Mouse (Mus musculus) cerebellum, postnatal 14 days (tissue): ENCODE measurements around the gene Dnm3.

Source experiments
- DNase-seq, 2 experiments: peaks; one replicate each; pipeline ENCODE4 v3.0.0; 2021; ENCODE audit warnings: mixed read lengths in 2 of 2

The Dnm3 gene

DNA sequence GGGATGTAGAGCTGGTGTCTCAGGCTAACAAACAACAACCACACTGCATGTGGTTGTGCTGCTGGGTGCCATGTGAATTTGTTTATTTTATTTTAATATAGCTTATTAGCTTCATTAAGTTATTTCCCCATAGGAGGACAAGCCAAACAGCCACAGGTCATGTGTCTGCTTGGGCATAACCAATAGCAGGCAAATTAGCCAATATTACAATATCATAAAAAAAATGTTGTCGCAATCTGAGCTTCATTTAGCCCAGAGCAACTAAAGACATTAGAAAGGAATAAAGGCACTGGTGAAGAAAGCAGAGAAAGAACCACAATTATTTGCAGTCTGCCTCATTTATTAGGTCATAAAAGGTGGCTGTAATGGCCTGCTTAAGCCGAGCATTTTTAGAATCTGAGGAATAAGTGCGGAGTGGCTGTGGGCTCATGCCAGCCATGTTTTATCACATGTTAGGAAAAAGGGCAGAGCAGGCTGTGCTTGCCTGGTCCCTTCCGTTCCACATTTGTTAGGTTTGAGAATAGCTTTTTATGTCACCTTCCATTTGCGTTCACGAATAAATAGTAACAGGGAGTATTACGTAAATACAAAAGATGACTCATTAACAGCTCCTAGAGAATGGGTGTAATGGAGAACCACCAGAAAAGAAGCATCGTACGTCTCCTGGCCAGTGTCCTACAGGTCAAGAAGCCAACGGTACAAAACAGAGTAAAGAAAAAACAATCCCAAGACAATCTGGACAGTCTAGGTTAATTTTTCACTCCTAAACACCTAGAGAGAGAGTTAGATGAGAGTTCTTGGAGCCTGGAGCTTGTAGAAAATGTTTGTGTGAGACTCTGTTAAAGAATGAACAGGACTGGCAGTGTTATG, 376.6 kb downstream of the Dnm3 start:
- DNase-seq: no peak

DNA sequence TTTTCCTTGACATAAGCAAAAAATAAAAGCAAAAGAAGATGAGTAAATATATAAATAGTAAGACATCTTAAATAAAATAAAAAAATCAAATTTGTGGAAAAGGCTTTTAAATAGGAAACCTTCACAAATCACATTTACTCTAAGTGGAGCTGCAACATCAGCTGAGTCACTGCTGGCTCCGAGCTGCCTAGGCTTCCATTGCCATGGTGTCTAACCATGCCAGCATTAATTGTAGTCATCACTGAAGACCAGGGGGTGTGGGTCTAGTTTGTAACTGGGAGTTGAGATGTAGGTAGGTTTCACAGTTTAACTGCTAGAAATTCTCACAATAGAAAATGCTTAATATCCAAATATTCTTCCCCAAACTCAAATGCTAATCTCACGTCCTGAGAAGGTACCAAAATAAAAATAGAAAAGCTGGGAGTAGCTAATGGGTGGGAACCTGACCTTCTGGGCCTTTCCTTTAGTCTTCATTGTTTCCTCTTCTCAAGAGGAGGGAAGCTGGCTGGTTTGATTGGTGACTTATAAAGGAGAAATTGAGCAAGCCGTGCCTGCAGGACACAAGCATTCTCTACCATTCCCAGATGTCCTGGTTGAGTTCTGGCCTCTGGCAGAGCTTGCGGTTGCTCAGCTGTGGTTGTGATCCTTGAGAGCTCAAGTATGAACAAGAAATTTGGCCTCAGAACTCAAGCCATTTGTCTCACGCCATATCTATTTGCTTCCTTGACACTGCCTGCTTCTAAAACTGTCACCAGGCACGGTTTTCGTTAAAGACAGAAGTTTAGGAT, 377.6 kb downstream of the Dnm3 start:
- DNase-seq: no peak

DNA sequence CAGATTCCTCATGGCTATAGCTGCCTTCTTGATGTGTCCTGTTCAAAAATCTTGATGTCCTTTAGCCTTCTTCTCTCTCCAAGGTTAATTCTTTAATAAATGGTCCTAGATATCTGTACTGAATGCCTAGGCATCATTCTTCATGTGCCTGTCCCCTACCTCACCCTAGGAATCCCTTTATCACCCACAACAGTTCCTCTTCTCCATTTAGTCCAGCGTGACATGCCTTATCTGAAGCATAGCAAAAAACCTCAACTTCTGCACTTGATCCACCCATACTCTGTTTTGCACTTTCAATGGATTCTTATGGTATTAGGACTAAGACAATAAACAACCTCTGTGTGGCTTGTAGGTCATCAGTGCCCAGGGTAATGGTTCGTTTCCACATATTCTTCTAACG, 378.6 kb downstream of the Dnm3 start:
- DNase-seq: no peak

DNA sequence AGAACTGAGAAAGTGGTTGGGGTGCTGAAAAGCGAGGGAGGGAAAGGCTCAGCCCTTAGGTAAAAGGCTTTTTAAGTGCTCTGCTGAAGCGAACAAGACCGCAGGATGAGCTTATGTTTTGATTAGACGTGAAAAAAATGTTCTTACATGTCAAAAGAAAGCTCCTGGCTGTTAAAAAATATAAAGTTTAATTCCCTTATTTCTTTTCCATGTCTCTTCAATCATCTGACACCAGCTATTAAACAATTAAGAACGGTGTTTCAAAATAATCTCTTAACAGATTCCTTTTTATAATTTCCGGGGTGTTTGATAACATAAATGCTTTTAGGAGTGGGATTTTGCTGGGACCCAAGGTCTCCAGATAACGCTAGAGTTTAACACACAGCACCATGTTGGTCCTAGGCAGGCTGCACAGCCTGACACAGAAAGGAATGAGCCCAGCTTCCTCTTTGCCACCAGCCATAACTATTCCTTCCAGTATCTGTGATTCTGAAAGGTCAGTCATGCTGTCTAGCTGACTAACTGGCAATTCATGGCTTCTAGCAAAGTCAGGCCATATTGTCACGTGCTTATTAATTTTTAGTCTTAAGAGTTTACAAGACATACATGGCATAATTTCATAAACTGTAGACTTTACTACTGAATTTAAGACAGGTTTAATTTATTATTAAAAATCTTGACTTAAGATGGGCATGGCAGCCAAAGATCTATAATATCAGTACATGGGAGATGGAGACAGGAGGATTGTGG, 383.1 kb downstream of the Dnm3 start:
- DNase-seq: no peak

DNA sequence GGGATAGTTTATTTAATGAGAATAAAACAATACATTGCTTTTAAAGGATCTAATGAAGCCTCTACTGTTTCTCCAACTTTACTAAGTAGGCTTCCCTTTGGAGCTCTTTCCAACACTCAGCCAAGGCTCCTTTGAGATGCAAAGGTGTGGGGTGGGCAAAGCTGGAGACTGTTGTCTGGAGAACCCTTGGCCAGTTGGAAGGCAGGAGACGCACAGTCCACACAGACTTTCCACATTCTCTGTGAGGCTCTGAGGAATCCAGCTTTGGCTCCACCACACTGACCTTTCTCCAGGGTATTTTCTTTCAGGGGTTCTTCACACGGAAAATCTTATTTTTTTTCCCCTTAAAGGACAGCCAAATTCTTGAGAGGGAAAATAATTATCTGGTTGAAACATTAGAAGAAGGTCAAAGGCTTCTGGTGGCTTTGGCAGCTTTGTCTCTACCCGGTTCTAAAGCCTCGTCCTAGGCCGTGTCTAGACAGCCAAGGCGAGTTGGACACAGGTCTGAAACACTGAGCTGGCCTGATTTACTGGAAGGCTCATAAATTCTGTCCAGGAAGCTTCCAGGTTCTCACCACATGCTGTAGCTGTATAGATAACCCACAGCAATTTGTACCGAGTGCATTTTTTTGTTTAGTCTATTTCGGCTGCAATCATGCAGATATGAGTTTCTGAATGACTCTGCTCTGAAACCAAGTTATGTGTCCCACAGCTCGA, 383.9 kb downstream of the Dnm3 start:
- no peak for DNase-seq

DNA sequence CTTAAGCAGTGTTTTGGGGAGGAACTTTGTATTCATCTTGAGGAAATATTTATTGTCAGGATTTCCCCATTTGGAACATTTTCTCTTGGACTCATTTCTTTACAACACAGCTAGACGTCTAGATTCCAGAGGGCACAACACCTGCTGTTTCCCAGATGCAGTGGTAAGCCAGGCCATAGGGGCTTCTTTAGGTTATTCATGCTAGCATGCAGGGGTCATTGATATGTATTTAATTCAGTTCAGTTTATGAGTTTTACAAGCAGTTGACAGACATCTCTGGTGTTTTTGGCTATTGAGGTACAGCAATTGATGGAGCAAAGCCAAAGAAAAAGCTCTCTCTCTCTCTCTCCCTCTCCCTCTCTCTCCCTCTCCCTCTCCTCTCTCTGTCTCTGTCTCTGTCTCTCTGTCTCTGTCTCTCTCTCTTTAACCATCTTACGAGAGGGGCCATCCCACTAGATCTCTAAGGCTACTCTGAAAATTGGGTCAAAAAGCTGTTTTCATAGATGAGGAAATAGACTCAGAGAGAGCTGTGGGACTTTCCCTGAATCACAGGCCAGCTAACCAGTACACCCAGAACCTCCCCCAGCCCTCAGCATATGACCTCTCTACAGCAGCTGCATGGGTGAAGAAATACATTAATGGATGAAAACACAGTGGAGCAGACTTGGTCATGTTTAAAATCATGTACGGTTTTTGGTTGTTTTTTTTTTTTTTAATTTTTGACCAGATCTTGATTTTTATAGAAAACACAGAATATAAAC, 384.8 kb downstream of the Dnm3 start:
- no peak for DNase-seq

DNA sequence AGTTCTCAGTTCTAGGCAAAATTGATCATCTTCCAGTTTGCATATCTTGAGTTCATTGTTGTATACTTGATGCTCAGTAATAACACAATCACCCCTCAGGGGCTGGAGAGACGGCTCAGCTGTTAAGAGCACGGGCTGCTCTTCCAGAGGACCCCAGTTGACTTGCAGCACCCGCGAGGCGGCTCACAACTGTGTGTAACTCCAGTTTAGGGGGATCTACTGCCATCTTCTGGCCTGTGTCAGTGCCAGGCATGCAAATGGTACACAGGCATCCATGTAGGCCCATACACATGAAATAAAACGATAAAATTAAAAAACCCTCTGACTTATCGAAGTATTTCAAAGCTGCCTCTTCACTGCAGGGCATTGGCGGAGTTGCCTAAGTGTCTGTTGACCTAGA, 385.4 kb downstream of the Dnm3 start:
- no peak for DNase-seq

DNA sequence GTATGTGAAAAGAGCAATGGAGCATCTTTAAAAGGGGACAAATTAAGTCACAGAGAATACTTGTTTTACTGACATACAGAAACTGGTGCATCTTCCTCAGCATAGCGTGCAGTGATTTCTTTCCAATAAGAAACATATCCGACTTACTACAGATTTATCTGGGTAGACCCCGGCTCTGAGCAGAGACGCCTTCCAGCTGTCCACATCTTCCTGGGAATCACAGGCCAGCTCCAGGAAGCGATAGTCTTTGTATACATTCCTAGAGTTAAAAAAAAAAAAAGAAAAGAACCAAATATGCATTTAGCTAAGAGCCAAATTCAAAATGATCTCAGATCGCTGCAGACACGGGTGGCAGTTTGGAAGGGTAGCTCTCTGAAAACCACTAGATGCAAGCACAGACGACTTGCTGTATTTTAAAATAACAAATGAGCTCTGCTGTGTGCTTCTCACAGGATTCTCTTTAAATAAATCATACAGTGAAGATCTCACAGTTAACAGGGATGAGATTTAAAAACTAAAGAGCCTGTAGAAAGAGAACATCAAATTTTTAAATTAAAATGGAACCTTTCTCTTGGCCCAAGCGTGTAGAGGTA, 393.9 kb downstream of the Dnm3 start:
- DNase-seq: no peak

DNA sequence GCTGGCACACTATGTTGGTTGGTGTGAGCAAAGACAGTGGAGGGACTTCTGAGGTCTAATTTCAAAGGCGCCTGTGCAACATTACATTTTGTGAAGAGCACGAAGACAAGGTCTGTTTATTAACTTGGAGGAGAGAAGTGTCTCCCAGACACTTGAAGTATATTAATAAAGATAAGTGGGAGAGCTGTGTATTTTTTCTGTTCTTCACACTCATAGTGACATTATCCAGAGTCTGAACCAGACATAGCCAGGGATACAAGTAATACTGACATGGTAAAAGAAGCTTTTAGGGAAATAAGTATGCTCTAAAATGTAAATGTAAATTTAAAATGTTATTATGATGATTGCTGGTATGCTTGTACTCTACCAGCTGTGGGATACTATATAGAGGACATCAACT, 394.5 kb downstream of the Dnm3 start:
- DNase-seq: no peak

DNA sequence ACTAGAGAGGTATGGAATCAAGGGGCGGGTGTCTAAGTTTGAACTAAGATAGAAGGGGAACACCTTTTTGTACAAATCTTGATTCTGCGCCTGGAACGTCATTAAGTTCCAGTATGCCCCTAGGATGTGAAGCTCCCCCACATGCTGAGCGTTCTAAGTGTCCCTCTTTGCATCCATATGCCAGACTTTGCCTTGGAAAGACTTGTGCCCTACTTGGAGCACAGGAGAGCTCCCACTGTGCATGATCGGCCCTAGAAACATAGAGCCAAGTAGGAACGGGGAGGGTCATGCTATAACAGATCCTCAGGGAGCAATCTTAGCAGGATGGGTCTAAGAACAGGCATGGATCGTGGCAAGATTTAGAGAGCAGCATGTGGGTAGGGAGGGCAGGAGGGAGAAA, 395.1 kb downstream of the Dnm3 start:
- peak; percentile 62 to 73 for DNase-seq

DNA sequence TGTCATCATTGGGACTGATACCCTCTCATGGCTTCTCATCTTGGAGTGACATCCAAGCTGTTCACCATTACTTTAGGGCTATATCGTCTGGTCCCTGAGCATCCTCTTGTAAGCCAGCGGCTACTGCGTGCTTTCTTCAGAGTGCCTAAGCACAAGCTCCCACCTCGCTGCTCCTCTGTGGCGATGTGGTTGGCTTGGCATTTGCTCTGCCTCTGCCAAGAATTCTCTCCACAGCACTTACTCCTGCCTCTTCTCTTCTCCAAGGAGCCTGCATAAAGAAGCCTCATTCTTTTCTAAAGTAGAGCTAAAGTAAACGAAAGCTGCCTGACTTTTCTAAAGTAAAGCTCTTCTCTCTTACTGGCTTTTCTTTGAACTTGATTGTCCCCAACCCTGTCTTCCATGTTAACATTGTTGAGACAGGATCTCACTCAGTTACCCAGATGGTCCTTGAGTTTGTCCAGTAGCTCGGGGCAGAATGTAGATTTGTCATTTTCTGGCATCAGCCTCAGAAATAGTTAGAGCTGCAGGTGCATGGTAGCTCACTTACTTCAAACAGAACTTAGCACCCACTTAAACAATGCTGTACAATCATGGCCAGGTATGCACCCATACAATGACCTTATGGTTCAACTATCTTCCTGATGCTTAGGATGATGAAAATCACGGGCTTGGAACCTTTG, 396.0 kb downstream of the Dnm3 start:
- DNase-seq: no peak

DNA sequence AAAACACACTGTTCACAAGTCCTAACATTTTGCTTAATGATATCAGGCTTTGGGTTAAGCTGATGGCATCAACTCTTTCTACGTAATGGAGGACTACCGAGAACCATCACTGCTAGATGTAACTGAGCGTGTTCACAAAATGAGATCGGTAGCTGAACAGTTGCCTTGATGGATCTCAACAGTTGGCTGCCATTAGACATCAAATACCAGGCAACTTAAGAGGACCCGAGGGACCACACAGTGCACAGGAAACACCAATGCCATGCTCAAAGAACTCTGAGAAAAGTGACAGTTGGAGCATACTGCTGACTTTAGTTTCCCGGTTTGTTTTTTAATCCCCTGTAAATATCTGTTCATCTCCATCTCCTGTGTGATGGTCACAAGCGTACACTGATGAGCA, 397.8 kb downstream of the Dnm3 start:
- DNase-seq: no peak

DNA sequence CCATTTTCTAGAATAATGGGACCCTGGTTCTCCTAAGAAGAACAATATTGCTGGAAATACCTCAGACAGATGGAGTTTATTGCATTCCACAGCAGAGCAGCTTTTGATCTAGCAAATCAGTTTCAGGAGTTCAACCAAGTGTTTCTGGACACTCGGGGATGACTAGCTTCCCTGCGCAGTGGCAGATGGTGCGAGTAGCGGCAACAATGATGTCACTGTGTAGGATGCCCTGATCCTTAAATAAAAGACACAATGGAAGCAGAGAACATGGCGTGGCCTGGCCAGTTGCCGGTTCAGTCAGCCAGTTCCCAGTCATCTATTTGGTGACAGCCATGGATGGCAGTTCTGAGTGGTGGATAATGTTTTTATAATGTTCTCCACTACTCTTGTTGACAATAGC, 400.4 kb downstream of the Dnm3 start:
- DNase-seq: peak; percentile 19 to 38

DNA sequence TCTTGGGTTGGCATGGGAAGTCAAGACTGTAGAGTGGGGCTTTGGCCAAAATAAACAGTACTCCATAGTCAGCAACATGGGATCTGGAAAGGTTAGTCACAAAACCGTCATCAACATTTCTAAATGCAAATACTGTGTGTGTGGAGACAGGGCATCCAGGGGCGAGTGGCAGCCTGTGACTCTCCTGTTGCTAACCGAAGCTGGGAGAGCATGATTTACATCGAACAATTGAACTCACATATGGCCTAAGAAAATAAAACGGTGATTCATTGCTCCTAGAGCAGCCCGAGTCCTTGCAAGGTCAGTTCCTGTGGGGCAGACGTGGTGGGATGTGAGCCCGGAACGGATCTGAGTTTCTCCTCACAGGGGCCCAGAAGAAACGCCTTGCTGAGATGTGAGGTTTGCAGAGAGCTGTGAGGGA, 401.2 kb downstream of the Dnm3 start:
- DNase-seq: no peak

DNA sequence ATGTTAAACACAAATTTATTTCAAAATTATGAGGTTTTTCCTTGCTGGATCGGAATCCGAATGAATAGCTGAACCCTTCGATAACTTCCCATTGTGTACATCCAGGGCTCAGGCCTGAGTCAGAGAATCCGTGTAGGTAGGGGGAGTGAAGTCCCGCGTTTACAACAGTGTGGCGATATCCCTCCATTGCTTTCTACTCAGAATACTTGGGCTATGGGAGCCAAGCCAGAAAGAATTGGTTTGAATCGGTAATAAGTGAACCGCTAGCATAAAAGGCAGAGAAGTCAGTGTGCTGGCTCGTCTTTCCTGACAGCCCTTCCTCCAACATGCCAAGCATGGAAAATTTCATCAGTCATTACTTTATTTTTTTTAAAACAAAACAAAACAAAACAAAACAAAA, 402.0 kb downstream of the Dnm3 start:
- DNase-seq: no peak

DNA sequence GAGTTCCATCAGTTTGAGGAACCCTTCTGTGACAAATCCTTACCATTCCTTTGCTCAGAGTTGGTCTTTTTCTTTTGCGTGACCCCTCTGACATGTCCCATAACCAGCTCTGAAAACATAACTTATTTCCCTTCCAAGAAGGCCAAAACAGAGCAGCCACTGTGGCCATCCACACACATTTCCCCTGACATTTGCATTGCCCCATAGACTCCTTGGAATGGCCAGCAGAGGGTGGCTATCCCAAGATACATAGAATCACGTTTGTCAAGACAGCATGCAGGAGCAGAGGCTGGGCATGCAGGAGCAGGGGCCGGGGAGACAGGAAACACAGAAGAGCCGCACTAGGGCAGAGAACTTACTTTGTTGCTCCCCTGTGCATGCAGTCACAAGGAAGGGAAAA, 402.4 kb downstream of the Dnm3 start:
- no peak for DNase-seq

DNA sequence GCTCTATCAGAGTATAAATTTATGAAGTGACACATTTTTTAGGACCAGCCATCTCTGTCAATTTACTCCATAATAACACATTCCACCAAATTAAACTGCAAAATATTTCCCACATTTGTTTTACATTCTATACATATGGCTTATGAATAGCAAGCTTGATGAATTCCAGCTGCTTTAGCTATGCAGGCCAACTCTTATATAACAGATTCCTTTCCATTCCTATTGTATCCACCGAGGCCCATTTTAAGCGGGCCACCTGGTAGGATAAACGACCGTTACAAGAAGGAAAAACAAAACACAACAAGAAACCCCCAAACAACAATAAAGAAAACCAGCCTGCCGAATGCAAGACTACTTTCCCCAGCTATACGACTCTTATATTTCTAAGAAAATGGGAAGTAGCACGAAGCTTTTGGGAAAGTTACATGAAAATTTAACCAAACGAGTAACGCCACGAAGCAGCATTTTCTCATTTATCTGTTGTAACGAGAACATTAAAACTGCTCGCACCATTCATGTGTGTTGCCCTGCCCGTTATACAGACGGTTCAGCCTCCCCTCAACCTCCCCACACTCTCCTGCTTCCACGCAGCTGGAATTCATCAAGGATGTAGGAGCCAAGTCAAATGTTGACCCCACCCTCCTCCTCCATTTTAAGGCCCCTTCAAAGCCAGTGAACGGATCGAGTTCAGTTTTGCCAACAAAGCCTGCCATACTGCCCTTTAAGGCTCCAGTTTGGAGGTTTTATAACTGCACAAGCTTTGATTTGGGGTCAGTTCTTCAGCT, 403.0 kb downstream of the Dnm3 start:
- DNase-seq: no peak

DNA sequence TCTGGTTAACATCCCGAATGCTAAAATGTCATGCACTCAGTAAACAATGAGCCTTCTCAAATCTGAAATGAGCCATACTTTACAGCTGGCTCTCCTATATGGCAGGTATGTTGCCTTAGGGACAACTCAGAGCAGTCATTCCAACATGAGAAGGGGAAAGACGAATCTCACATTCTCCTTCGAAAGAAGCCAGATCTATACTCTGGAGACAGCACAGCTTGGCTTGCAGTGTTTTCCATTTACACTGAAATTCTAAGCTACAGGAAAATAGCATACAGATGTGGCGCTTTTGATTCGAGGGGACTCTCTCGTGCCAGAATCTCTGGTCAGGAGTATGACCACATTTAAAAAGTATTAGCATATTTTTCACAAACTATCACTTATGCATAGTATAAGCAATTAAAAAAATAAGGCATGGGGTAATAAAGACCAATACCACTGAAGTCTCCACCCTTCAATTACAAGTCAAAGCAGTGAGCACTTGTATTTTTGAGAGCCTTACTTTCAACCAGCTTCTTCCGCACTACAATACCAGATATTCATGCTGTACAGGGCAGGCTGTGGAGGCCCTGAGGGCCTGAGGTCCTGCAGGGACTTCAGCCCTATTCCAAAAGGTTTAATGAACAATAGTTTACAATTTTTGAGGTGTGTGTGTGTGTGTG, 404.8 kb downstream of the Dnm3 start:
- no peak for DNase-seq

DNA sequence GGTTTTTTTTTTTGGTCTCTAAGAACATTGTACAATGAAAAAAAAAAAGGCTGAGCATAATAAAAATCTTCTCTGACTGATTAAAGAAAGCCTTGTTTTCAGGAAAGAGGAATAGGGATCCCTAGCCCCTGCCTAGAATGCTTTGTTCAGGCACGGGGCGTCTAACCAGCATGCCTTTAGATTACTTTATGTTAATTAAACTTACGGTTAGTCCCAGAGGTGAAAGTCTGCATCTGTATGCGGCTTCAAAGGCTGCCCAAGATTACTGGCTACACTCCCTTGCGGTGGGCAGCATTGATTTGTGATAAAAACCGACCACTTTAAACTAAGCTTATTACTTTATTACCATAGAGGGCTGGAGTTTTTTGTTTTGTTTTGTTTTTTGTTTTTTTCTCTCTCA, 424.2 kb downstream of the Dnm3 start:
- no peak for DNase-seq

DNA sequence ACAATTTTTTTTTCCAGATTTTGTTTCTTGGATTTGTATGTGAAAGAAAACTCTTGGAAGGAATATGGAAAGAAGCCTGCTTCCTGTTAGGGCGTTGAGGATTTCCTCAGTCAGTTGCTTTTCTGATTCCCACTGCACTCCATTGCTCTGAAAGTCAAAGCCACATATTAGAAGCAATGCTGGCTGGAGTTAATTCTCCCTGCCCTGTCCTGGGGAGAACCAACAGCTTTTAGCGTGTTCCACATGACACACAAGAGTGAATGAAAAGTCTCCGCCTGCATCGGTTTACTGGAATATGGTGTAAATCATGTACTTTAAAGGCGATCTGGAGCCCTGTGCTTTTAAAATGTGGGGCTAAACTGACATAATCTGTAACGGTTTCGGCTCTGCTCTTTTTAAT, 424.6 kb downstream of the Dnm3 start:
- no peak for DNase-seq
